Mouse (Mus musculus) cerebellum, postnatal 14 days (tissue): Measurements from ENCODE around the gene Sema4c.

ENCODE experiments used
- DNase-seq, 2 experiments: peaks; one replicate each; pipeline ENCODE4 v3.0.0; 2021; ENCODE audit warnings: mixed read lengths in 2 of 2

Gene Sema4c

GRCm38 (mm10) chr1:36576991-36577675 is 19.0 kb upstream of the Sema4c start:
- no peak for DNase-seq

GRCm38 (mm10) chr1:36575347-36575746 is 17.2 kb upstream of the Sema4c start:
- no peak for DNase-seq

GRCm38 (mm10) chr1:36574196-36574955 is 16.2 kb upstream of the Sema4c start:
- peak; percentile 63 to 70 for DNase-seq

GRCm38 (mm10) chr1:36573524-36573923 is 15.4 kb upstream of the Sema4c start:
- no peak for DNase-seq

GRCm38 (mm10) chr1:36572709-36573108 is 14.6 kb upstream of the Sema4c start:
- DNase-seq: no peak

- no peak for DNase-seq
Measured at GRCm38 (mm10) chr1:36572140-36572700, 14.1 kb upstream of the Sema4c start.

GRCm38 (mm10) chr1:36571627-36572026 is 13.5 kb upstream of the Sema4c start:
- no peak for DNase-seq

GRCm38 (mm10) chr1:36570320-36570719 is 12.2 kb upstream of the Sema4c start:
- DNase-seq: no peak

- no peak for DNase-seq
Measured at GRCm38 (mm10) chr1:36569694-36570276, 11.6 kb upstream of the Sema4c start.

- no peak for DNase-seq
Measured at GRCm38 (mm10) chr1:36568776-36569175, 10.6 kb upstream of the Sema4c start.

GRCm38 (mm10) chr1:36567818-36568603 is 9.9 kb upstream of the Sema4c start:
- no peak for DNase-seq

- no peak for DNase-seq
Measured at GRCm38 (mm10) chr1:36566425-36566824, 8.3 kb upstream of the Sema4c start.

- no peak for DNase-seq
Measured at GRCm38 (mm10) chr1:36564101-36564500, 6.0 kb upstream of the Sema4c start.

GRCm38 (mm10) chr1:36563632-36564031 is 5.5 kb upstream of the Sema4c start:
- no peak for DNase-seq

GRCm38 (mm10) chr1:36563197-36563596 is 5.0 kb upstream of the Sema4c start:
- no peak for DNase-seq

GRCm38 (mm10) chr1:36562388-36562787 is 4.2 kb upstream of the Sema4c start:
- no peak for DNase-seq

GRCm38 (mm10) chr1:36560903-36561302 is 2.8 kb upstream of the Sema4c start:
- DNase-seq: no peak

GRCm38 (mm10) chr1:36559888-36560287 is 1.7 kb upstream of the Sema4c start:
- no peak for DNase-seq

- DNase-seq: peak in 1 of 2 experiments; percentile 42
Measured at GRCm38 (mm10) chr1:36559256-36559655, 1.1 kb upstream of the Sema4c start.

GRCm38 (mm10) chr1:36557457-36558011 is 615 bp downstream of the Sema4c start:
- DNase-seq: peak; percentile 87 to 88

GRCm38 (mm10) chr1:36556553-36557456 is 1.3 kb downstream of the Sema4c start:
- DNase-seq: peak; percentile 98 to 99
